Mouse (Mus musculus) olfactory bulb, adult 2 months (tissue): ENCODE data around the gene Idua. TPM values are rescaled to one million over a fixed set of nuclear protein-coding genes. Genes with fewer than 3 reads are reported as not detected.

Experiments
- H3K27ac ChIP-seq: fragments of 200-500 bp; 2 replicates; pipeline ENCODE4 v1.5.1; 2012; ENCODE audit warnings: low read depth, low read length; ENCODE audit not compliant: insufficient read depth
- H3K4me1 ChIP-seq: fragments of 200-500 bp; 2 replicates; pipeline ENCODE4 v1.6.1; 2012; ENCODE audit warnings: low read length; ENCODE audit not compliant: control insufficient read depth, insufficient read depth
- H3K4me3 ChIP-seq: fragments of 200-500 bp; 2 replicates; pipeline ENCODE4 v1.5.1; 2012; ENCODE audit warnings: mild to moderate bottlenecking, low read depth, low read length, moderate library complexity; ENCODE audit not compliant: insufficient read depth
- CTCF ChIP-seq: fragments of 200-500 bp; IDR thresholded peaks from 2 replicates; pipeline ENCODE4 v1.5.1; 2012; ENCODE audit warnings: low read depth, mild to moderate bottlenecking, low read length, moderate library complexity; ENCODE audit not compliant: insufficient read depth
- POLR2A ChIP-seq: fragments of 200-500 bp; IDR thresholded peaks from 2 replicates; pipeline ENCODE4 v1.6.1; 2012; ENCODE audit warnings: mild to moderate bottlenecking, low read depth, low read length, moderate library complexity; ENCODE audit not compliant: insufficient read depth
- WGBS: fragments of 180-500 bp; shearing (Covaris S2); methylation state at CpG from one replicate; pipeline ENCODE4 v1.1.7; 2018; 5-methylcytosine and 5-hydroxymethylcytosine counted together
- polyA plus RNA-seq: library from polyadenylated mRNA; stranded (reverse); fragments of >200 nt; gene quantifications from 2 replicates; pipeline ENCODE4 v1.2.4, GENCODE M21; 2012; ENCODE audit warnings: low replicate concordance; ENCODE audit not compliant: missing spikeins, insufficient read depth, insufficient read length

The Idua gene
- polyA plus RNA-seq, 1 experiment: not detected

- TF ChIP-seq CTCF (no peak), POLR2A (no peak)
- H3K4me1 ChIP-seq: 0 out of 2 replicates have a peak, but pooled peaks cover 3% of the 10 kb centered on the region
- H3K4me3 ChIP-seq: no peak overlapping the region
- H3K27ac ChIP-seq: no peak overlapping the region
- 64% methylated on average over 6 of the region's 6 CpGs for WGBS
Observed at GRCm38 (mm10) chr5:108708981-108709731, 49.0 kb downstream of the Idua start.

- WGBS: 83% methylated on average over 6 of the region's 6 CpGs
- Histone ChIP-seq H3K4me3 (no peak overlapping the region), H3K27ac (no peak overlapping the region), H3K4me1 (0 out of 2 replicates have a peak, but pooled peaks cover 7% of the 10 kb centered on the region)
- TF ChIP-seq CTCF (no peak), POLR2A (no peak)
Observed at GRCm38 (mm10) chr5:108711968-108712367, 51.8 kb downstream of the Idua start.

GRCm38 (mm10) chr5:108713096-108713495, 53.0 kb downstream of the Idua start:
- Histone ChIP-seq H3K4me3 (no peak overlapping the region), H3K27ac (no peak overlapping the region), H3K4me1 (0 out of 2 replicates have a peak, but pooled peaks cover 9% of the 10 kb centered on the region)
- TF ChIP-seq POLR2A (no peak), CTCF (no peak)
- WGBS: 70% methylated on average over 2 of the region's 2 CpGs

- Histone ChIP-seq H3K4me3 (no peak overlapping the region), H3K4me1 (0 out of 2 replicates have a peak, but pooled peaks cover 9% of the 10 kb centered on the region), H3K27ac (no peak overlapping the region)
- TF ChIP-seq CTCF: no peak
- TF ChIP-seq POLR2A: no peak
Observed at GRCm38 (mm10) chr5:108713691-108714090, 53.6 kb downstream of the Idua start.

- no peak overlapping the region for H3K27ac ChIP-seq
- H3K4me3 ChIP-seq: no peak overlapping the region
- WGBS: 25% methylated on average over 6 of the region's 6 CpGs
- no peak for TF ChIP-seq POLR2A
- TF ChIP-seq CTCF: no peak
- H3K4me1 ChIP-seq: 0 out of 2 replicates have a peak, but pooled peaks cover 9% of the 10 kb centered on the region
Observed at GRCm38 (mm10) chr5:108714149-108714548, 54.0 kb downstream of the Idua start.

GRCm38 (mm10) chr5:108715974-108716373, 55.8 kb downstream of the Idua start:
- WGBS: 87% methylated on average over 1 of the region's 1 CpGs
- Histone ChIP-seq H3K27ac (no peak overlapping the region), H3K4me1 (0 out of 2 replicates have a peak, but pooled peaks cover 9% of the 10 kb centered on the region), H3K4me3 (no peak overlapping the region)
- TF ChIP-seq CTCF (no peak), POLR2A (no peak)

GRCm38 (mm10) chr5:108718051-108718450, 57.9 kb downstream of the Idua start:
- TF ChIP-seq POLR2A: no peak
- no peak for TF ChIP-seq CTCF
- WGBS: 38% methylated on average over 4 of the region's 4 CpGs
- no peak overlapping the region for H3K4me3 ChIP-seq
- H3K27ac ChIP-seq: no peak overlapping the region
- 0 out of 2 replicates have a peak, but pooled peaks cover 9% of the 10 kb centered on the region for H3K4me1 ChIP-seq

GRCm38 (mm10) chr5:108719761-108720160, 59.6 kb downstream of the Idua start:
- Histone ChIP-seq H3K4me3 (no peak overlapping the region), H3K27ac (no peak overlapping the region), H3K4me1 (0 out of 2 replicates have a peak, but pooled peaks cover 3% of the 10 kb centered on the region)
- 69% methylated on average over 7 of the region's 7 CpGs for WGBS
- no peak for TF ChIP-seq POLR2A
- no peak for TF ChIP-seq CTCF

GRCm38 (mm10) chr5:108724006-108724405, 63.9 kb downstream of the Idua start:
- Histone ChIP-seq H3K4me1 (no peaks in the 10 kb centered on the region), H3K27ac (no peak overlapping the region), H3K4me3 (no peak overlapping the region)
- TF ChIP-seq POLR2A (no peak), CTCF (no peak)
- 62% methylated on average over 2 of the region's 2 CpGs for WGBS
